Mouse (Mus musculus): ENCODE data around the gene Fgf11.

- TF ChIP-seq CTCF (IDR thresholded peaks at IDR 0.05; ENCODE audit: extremely low read depth, insufficient read depth, insufficient read length, insufficient replicate concordance) (no peak), POLR2A (IDR thresholded peaks at IDR 0.05; ENCODE audit: low read depth, low read length) (no peak)
Measured at GRCm38 (mm10) chr11:69836703-69837576, 35.3 kb upstream of the Fgf11 start.

All from spleen, adult 2 months (tissue).